Mouse (Mus musculus): Measurements from ENCODE around the gene Xiap. TPM values are rescaled to one million over a fixed set of nuclear protein-coding genes. Genes with fewer than 3 reads are reported as not detected.

The Xiap gene
- polyA plus RNA-seq, 1 experiment, result 3.7 TPM

DNA sequence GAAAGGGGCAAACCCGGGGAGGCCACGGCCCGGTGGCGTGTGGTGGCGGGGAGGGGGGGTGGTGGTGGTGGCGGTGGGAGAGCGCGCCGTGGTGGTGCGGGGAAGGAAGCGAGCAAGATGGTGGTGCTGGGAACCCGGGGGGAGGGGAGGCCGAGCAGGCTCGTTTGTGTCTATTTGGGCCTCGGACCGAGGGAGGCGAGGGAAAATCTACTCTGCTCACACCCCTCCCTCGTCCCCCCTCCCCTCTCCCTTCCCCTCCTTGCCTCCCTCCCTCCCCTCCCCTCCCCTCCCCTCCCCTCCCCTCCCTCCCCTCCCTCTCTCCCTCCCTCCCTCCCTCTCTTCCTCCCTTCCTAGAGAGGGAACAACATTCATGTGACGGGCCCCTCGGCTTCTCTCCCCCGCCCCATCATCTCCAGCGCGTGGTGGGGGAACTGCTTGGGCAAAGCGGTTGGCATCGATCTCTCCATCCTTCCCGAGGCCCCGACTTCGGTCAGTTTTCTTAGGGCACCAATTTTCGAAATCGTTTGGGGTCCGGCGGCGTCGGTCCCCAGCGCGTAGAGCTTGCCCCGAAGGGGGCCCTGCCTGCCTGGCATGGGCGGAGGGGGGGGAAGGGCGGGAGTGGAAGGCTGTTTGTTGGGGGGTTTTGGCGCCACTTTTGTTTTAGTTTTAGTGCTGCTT lies 91.0 kb downstream of the Xiap start:
- Histone ChIP-seq H3K27me3 (ENCODE audit: control insufficient read depth, insufficient read depth, insufficient read length) (no peaks in the 10 kb centered on the region), H3K36me3 (ENCODE audit: control insufficient read depth, insufficient read depth) (no peaks in the 10 kb centered on the region), H3K4me3 (peak overlapping the region; percentile 59), H3K79me2 (ENCODE audit: control insufficient read depth, insufficient read depth) (peaks cover 44% of the 10 kb centered on the region), H3ac (ENCODE audit: control insufficient read depth, insufficient read length) (peak overlapping the region; percentile 76), H3K4me2 (ENCODE audit: low read depth) (peak overlapping the region; percentile 81)
- TF ChIP-seq MYOD1 (IDR thresholded peaks at IDR 0.05; ENCODE audit: control insufficient read depth in 1 of 3, insufficient read length in 2 of 3, low read depth in 2 of 3) (no peak), POLR2A (IDR thresholded peaks at IDR 0.05; ENCODE audit: insufficient read length, low read depth) (peak; percentile 57)

DNA sequence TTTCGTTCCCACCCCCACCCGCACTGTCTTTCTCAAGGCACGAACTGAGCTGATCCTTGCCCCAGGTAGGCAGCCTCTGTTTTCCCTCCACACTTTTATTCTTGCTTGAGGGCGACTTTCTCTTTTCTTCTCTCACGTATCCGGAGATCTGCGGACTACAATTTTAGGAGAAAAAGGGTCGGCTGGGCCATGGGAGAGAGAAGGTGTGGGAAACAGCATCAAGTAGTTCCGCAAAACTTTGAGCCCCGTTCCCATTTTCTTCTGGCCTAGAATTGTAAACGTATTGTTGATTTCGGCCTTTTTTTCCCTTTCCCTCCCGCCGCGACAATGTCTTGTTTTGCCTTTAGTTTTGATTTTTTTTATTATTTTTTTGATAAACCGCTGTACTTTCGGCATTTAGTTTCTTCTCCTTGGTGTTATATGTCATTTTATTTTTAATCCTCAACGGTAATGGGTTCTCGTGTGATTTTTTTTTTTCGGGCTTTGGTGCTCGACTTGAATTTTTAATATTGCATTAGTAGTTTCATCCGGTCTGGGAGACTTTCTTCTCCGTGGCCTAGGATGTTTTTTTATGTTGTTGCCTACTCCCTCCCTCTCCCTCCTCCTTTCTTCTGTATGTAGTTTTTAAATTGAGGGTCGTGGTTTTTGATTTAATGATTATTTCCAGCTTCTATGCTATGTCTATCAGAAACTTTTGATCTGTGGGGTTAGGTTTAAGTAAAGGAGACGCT lies 91.7 kb downstream of the Xiap start:
- TF ChIP-seq TCF3 (IDR thresholded peaks at IDR 0.05; ENCODE audit: insufficient read length, low read depth) (no peak), POLR2A (IDR thresholded peaks at IDR 0.05; ENCODE audit: insufficient read length, low read depth) (no peak), MYOG (IDR thresholded peaks at IDR 0.05; ENCODE audit: control insufficient read depth in 1 of 3, insufficient read depth in 1 of 3, insufficient read length in 2 of 3, low read depth in 2 of 3) (no peak), MAX (IDR thresholded peaks at IDR 0.05; ENCODE audit: low read depth) (no peak), SRF (IDR thresholded peaks at IDR 0.05; ENCODE audit: control insufficient read depth, insufficient read length, low read depth) (no peak), E2F4 (IDR thresholded peaks at IDR 0.05; ENCODE audit: insufficient read depth) (no peak), TCF12 (IDR thresholded peaks at IDR 0.05; ENCODE audit: insufficient read depth, poor library complexity, severe bottlenecking) (no peak), MYOD1 (IDR thresholded peaks at IDR 0.05; ENCODE audit: control insufficient read depth in 1 of 3, insufficient read length in 2 of 3, low read depth in 2 of 3) (no peak), POLR2AphosphoS2 (IDR thresholded peaks at IDR 0.05; ENCODE audit: insufficient read length, low read depth) (no peak), CEBPB (IDR thresholded peaks at IDR 0.05; ENCODE audit: insufficient read depth, poor library complexity, severe bottlenecking) (no peak), USF1 (IDR thresholded peaks at IDR 0.05; ENCODE audit: low read depth) (no peak), REST (IDR thresholded peaks at IDR 0.05; ENCODE audit: insufficient read depth, insufficient read length) (no peak)
- Histone ChIP-seq H3ac (ENCODE audit: control insufficient read depth, insufficient read length) (no peak overlapping the region), H3K36me3 (ENCODE audit: control insufficient read depth, insufficient read depth) (no peaks in the 10 kb centered on the region), H3K27me3 (ENCODE audit: control insufficient read depth, insufficient read depth, insufficient read length) (no peaks in the 10 kb centered on the region), H3K4me2 (ENCODE audit: low read depth) (peak overlapping the region; percentile 81), H3K79me2 (ENCODE audit: control insufficient read depth, insufficient read depth) (peaks cover 51% of the 10 kb centered on the region), H3K4me3 (peak overlapping the region; percentile 59)

DNA sequence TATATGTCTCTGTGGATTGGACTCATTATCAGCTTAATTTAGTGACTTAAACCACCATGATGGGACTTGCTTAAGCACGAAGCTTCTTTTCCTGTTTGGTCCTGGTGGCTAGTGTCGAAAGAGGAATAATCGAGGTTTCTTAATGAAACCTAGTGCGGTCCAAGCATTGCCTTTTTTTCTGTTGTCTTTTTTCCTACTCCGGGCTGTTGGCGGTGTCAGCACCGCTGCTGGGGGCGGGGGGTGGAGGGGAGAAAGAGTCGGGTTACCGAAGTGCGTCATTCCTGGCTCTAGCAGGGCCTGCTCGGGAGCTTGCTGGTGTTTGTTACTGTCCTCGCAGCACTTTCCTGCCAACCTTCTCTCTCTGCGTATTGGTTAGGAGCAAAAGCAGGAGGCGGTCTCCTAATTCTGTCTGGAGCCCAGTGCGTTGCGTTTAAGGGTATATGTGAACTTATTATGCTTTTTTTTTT lies 92.5 kb downstream of the Xiap start:
- TF ChIP-seq CEBPB (IDR thresholded peaks at IDR 0.05; ENCODE audit: insufficient read depth, poor library complexity, severe bottlenecking), result no peak
- TF ChIP-seq POLR2A (IDR thresholded peaks at IDR 0.05; ENCODE audit: insufficient read length, low read depth), result no peak
- no peak for TF ChIP-seq USF1 (IDR thresholded peaks at IDR 0.05; ENCODE audit: low read depth)
- no peak for TF ChIP-seq REST (IDR thresholded peaks at IDR 0.05; ENCODE audit: insufficient read depth, insufficient read length)
- TF ChIP-seq POLR2AphosphoS2 (IDR thresholded peaks at IDR 0.05; ENCODE audit: insufficient read length, low read depth), result no peak
- no peak for TF ChIP-seq MYOD1 (IDR thresholded peaks at IDR 0.05; ENCODE audit: control insufficient read depth in 1 of 3, insufficient read length in 2 of 3, low read depth in 2 of 3)
- TF ChIP-seq TCF3 (IDR thresholded peaks at IDR 0.05; ENCODE audit: insufficient read length, low read depth), result no peak
- no peak for TF ChIP-seq TCF12 (IDR thresholded peaks at IDR 0.05; ENCODE audit: insufficient read depth, poor library complexity, severe bottlenecking)
- TF ChIP-seq MAX (IDR thresholded peaks at IDR 0.05; ENCODE audit: low read depth), result no peak
- no peak for TF ChIP-seq E2F4 (IDR thresholded peaks at IDR 0.05; ENCODE audit: insufficient read depth)
- no peak for TF ChIP-seq SRF (IDR thresholded peaks at IDR 0.05; ENCODE audit: control insufficient read depth, insufficient read length, low read depth)
- TF ChIP-seq MYOG (IDR thresholded peaks at IDR 0.05; ENCODE audit: control insufficient read depth in 1 of 3, insufficient read depth in 1 of 3, insufficient read length in 2 of 3, low read depth in 2 of 3), result no peak
- H3K79me2 ChIP-seq (ENCODE audit: control insufficient read depth, insufficient read depth), result peaks cover 58% of the 10 kb centered on the region

DNA sequence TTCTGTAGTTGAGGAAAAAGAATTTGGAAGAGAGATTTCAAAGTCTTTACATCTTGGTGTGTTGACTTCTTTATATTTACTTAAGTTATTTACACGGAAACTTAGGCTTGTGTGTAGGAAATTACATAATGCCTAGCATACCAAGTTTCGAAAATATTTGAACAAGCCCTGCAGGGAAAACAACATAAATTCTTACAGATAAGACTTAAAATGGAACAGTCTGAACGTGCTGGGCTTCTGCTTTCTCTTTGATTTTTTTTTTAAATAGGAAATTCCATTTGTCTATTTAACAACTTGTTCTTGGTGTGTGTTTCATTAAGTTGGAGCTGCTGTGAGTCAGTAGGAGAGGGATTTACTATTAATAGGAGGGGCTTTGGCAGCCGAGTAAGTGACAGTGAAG lies 93.6 kb downstream of the Xiap start:
- Histone ChIP-seq H3K4me3 (peak overlapping the region; percentile 59), H3K27me3 (ENCODE audit: control insufficient read depth, insufficient read depth, insufficient read length) (no peaks in the 10 kb centered on the region), H3ac (ENCODE audit: control insufficient read depth, insufficient read length) (no peak overlapping the region), H3K79me2 (ENCODE audit: control insufficient read depth, insufficient read depth) (peaks cover 67% of the 10 kb centered on the region), H3K4me2 (ENCODE audit: low read depth) (peak overlapping the region; percentile 81), H3K36me3 (ENCODE audit: control insufficient read depth, insufficient read depth) (no peaks in the 10 kb centered on the region)
- no peak for TF ChIP-seq MAX (IDR thresholded peaks at IDR 0.05; ENCODE audit: low read depth)
- no peak for TF ChIP-seq TCF3 (IDR thresholded peaks at IDR 0.05; ENCODE audit: insufficient read length, low read depth)
- no peak for TF ChIP-seq MYOD1 (IDR thresholded peaks at IDR 0.05; ENCODE audit: control insufficient read depth in 1 of 3, insufficient read length in 2 of 3, low read depth in 2 of 3)
- no peak for TF ChIP-seq POLR2A (IDR thresholded peaks at IDR 0.05; ENCODE audit: insufficient read length, low read depth)
- no peak for TF ChIP-seq USF1 (IDR thresholded peaks at IDR 0.05; ENCODE audit: low read depth)
- no peak for TF ChIP-seq CEBPB (IDR thresholded peaks at IDR 0.05; ENCODE audit: insufficient read depth, poor library complexity, severe bottlenecking)
- TF ChIP-seq E2F4 (IDR thresholded peaks at IDR 0.05; ENCODE audit: insufficient read depth), result no peak
- TF ChIP-seq TCF12 (IDR thresholded peaks at IDR 0.05; ENCODE audit: insufficient read depth, poor library complexity, severe bottlenecking), result no peak
- TF ChIP-seq POLR2AphosphoS2 (IDR thresholded peaks at IDR 0.05; ENCODE audit: insufficient read length, low read depth), result no peak
- TF ChIP-seq REST (IDR thresholded peaks at IDR 0.05; ENCODE audit: insufficient read depth, insufficient read length), result no peak
- no peak for TF ChIP-seq SRF (IDR thresholded peaks at IDR 0.05; ENCODE audit: control insufficient read depth, insufficient read length, low read depth)
- no peak for TF ChIP-seq MYOG (IDR thresholded peaks at IDR 0.05; ENCODE audit: control insufficient read depth in 1 of 3, insufficient read depth in 1 of 3, insufficient read length in 2 of 3, low read depth in 2 of 3)

More for the DNA sequence above, 92.5 kb downstream of the Xiap start:
- Histone ChIP-seq H3K27me3 (ENCODE audit: control insufficient read depth, insufficient read depth, insufficient read length) (no peaks in the 10 kb centered on the region), H3K4me3 (peak overlapping the region; percentile 59), H3ac (ENCODE audit: control insufficient read depth, insufficient read length) (no peak overlapping the region), H3K4me2 (ENCODE audit: low read depth) (peak overlapping the region; percentile 81), H3K36me3 (ENCODE audit: control insufficient read depth, insufficient read depth) (no peaks in the 10 kb centered on the region)

Other genes starting within 250 kb of the Xiap start
- gene Thoc2, start 139.0 kb upstream of the Xiap start, polyA plus RNA-seq (2012; fragmentation: generic; extraction: Trizol), result 4.0 TPM
- gene Stag2, start 89.6 kb downstream of the Xiap start, polyA plus RNA-seq (2012; fragmentation: generic; extraction: Trizol), result 8.2 TPM